Mouse (Mus musculus) ovary, adult 2 months (tissue): Measurements from ENCODE around the gene Rbm31y. TPM values are rescaled to one million over a fixed set of nuclear protein-coding genes. Genes with fewer than 3 reads are reported as not detected.

Experiments
- polyA plus RNA-seq: library from polyadenylated mRNA; depleted of rRNA; stranded (reverse); fragments of >200 nt; gene quantifications from 2 replicates; pipeline ENCODE4 v1.2.3, GENCODE M21; 2012; rRNA removed

Rbm31y gene
- not detected in 2 replicates for polyA plus RNA-seq

DNA sequence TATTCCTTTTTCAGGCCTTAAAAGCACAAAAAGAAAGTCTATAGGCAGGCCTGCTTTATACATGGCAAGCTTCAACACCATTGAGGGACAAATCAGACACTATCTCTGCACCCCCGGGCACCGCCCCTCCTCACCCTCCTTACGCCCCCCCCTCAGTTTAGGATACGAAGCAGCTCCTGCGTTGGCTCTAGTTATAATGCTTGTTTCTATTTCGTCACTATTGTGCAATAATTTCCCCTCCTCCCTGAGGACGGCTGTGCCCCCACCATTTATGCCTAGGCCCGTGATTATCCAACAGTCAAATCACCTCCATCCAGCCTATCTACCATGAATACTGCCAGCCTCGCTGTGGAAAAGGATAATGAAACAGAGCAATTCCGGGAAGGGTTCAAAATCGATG, at the start of gene Rbm31y:
Gene Rbm31y (plus strand): TSS at position 301 of the 400 bp plus-strand sequence.

